Mouse (Mus musculus) ES-E14 (cell line): ENCODE results near the gene Cd47. TPM values are rescaled to one million over a fixed set of nuclear protein-coding genes. Genes with fewer than 3 reads are reported as not detected.

ENCODE experiments used
- DNase-seq: peaks from one replicate; pipeline ENCODE4 v3.0.0-alpha.2; 2013; ENCODE audit warnings: low read depth, low spot score
- H3K27ac ChIP-seq: 2 replicates; pipeline ENCODE4 v1.5.1; 2012; ENCODE audit warnings: low read depth, mild to moderate bottlenecking, low read length, moderate library complexity, mixed read lengths; ENCODE audit not compliant: poor library complexity, insufficient read depth, severe bottlenecking
- H3K36me3 ChIP-seq: 2 replicates; pipeline ENCODE4 v1.6.1; 2012; ENCODE audit warnings: mild to moderate bottlenecking, low read length, moderate library complexity, mixed read lengths; ENCODE audit not compliant: control insufficient read depth, poor library complexity, insufficient read depth, severe bottlenecking
- H3K4me1 ChIP-seq, 2 experiments: fragments of 150-350 bp in 1 of 2; sonication (generic) in 1 of 2; 2 replicates each; pipeline ENCODE4 v1.6.1; 2012; ENCODE audit warnings: low read length in 2 of 2, mild to moderate bottlenecking in 1 of 2, mixed read lengths in 1 of 2; ENCODE audit not compliant: control insufficient read depth in 2 of 2, insufficient read depth in 2 of 2, poor library complexity in 1 of 2
- H3K4me3 ChIP-seq, 2 experiments: fragments of 150-350 bp in 1 of 2; sonication (generic) in 1 of 2; 2 replicates each; pipeline ENCODE4 v1.5.1; 2012; ENCODE audit warnings: low read length in 2 of 2, low read depth in 1 of 2, mild to moderate bottlenecking in 1 of 2, mixed read lengths in 1 of 2; ENCODE audit not compliant: insufficient read depth in 1 of 2, poor library complexity in 1 of 2, severe bottlenecking in 1 of 2
- H3K9ac ChIP-seq: 2 replicates; pipeline ENCODE4 v1.6.1; 2012; ENCODE audit warnings: low read depth, mild to moderate bottlenecking, low read length, mixed read lengths; ENCODE audit not compliant: poor library complexity, insufficient read depth, severe bottlenecking
- H3K9me3 ChIP-seq: fragments of 150-350 bp; sonication (generic); 2 replicates; pipeline ENCODE4 v1.6.1; 2012; ENCODE audit warnings: low read depth, mild to moderate bottlenecking, low read length; ENCODE audit not compliant: control insufficient read depth, insufficient read depth
- CHD2 ChIP-seq: IDR thresholded peaks from 2 replicates; pipeline ENCODE4 v1.6.1; 2014; ENCODE audit warnings: mild to moderate bottlenecking, low read depth, low read length, inconsistent platforms
- HCFC1 ChIP-seq: IDR thresholded peaks from 2 replicates; pipeline ENCODE4 v1.6.1; 2012; ENCODE audit warnings: low read length, inconsistent platforms, borderline replicate concordance; ENCODE audit not compliant: insufficient read depth
- MAFK ChIP-seq: IDR thresholded peaks from 2 replicates; pipeline ENCODE4 v1.6.1; 2014; ENCODE audit warnings: mild to moderate bottlenecking, low read depth, low read length, inconsistent platforms; ENCODE audit not compliant: insufficient read depth
- ZC3H11A ChIP-seq: IDR thresholded peaks from 2 replicates; pipeline ENCODE4 v1.6.1; 2012; ENCODE audit warnings: low read depth, mild to moderate bottlenecking, inconsistent platforms, low read length, borderline replicate concordance
- ZNF384 ChIP-seq: IDR thresholded peaks from 2 replicates; pipeline ENCODE4 v1.6.1; 2012; ENCODE audit warnings: low read depth, low read length, inconsistent platforms
- in situ Hi-C, 2 experiments: fragments of 600-800 bp; cut with MboI; formaldehyde crosslinking; loops; one replicate each; pipeline ENCODE4 v1.15.1; 2025; ENCODE audit warnings: low sequenced_read_pairs in 2 of 2, inconsistent platforms in 1 of 2; ENCODE audit not compliant: unreplicated experiment in 2 of 2
- total RNA-seq: library from RNA; depleted of rRNA; stranded (reverse); fragments of 300-350 nt; gene quantifications from 2 replicates; pipeline ENCODE4 v1.2.3, GENCODE M21; 2012

Cd47 gene
- total RNA-seq, 1 experiment, result 16.0 TPM

- no peak overlapping the region for H3K4me3 ChIP-seq
- in situ Hi-C loops, result no loop called here
- no peaks in the 10 kb centered on the region for H3K36me3 ChIP-seq
- H3K27ac ChIP-seq, result no peak overlapping the region
- DNase-seq, result no peak
- TF ChIP-seq MAFK (no peak), ZC3H11A (no peak), HCFC1 (no peak), ZNF384 (no peak), CHD2 (no peak)
- no peak overlapping the region for H3K9ac ChIP-seq
- peaks cover 0 to 2% of the 10 kb centered on the region in 2 experiments; a peak in 1 of 4 replicates for H3K4me1 ChIP-seq
- no peaks in the 10 kb centered on the region for H3K9me3 ChIP-seq
These were observed 101.8 kb downstream of the Cd47 start for GRCm38 (mm10) chr16:49902083-49902482.

GRCm38 (mm10) chr16:49904248-49904930 is 104.1 kb downstream of the Cd47 start:
- Histone ChIP-seq H3K36me3 (no peaks in the 10 kb centered on the region), H3K9me3 (no peaks in the 10 kb centered on the region), H3K4me3 (no peak overlapping the region), H3K27ac (no peak overlapping the region), H3K4me1 (peaks cover 0 to 4% of the 10 kb centered on the region in 2 experiments; a peak in 1 of 4 replicates), H3K9ac (no peak overlapping the region)
- no peak for TF ChIP-seq ZC3H11A
- no peak for TF ChIP-seq MAFK
- TF ChIP-seq CHD2, result no peak
- no peak for TF ChIP-seq HCFC1
- no peak for TF ChIP-seq ZNF384
- no peak for DNase-seq
- in situ Hi-C loops, result no loop called here

GRCm38 (mm10) chr16:49905041-49905440 is 104.7 kb downstream of the Cd47 start:
- H3K9me3 ChIP-seq, result no peaks in the 10 kb centered on the region
- H3K4me3 ChIP-seq, result no peak overlapping the region
- no peak overlapping the region for H3K27ac ChIP-seq
- no peak for DNase-seq
- in situ Hi-C loops, result no loop called here
- no peak for TF ChIP-seq ZC3H11A
- no peaks in the 10 kb centered on the region for H3K36me3 ChIP-seq
- H3K4me1 ChIP-seq, result peaks cover 0 to 4% of the 10 kb centered on the region in 2 experiments; a peak in 1 of 4 replicates
- H3K9ac ChIP-seq, result no peak overlapping the region

- TF ChIP-seq ZNF384, result no peak
- no peak for TF ChIP-seq ZC3H11A
- TF ChIP-seq HCFC1, result no peak
- TF ChIP-seq MAFK, result no peak
- TF ChIP-seq CHD2, result no peak
- DNase-seq, result no peak
- Histone ChIP-seq H3K27ac (no peak overlapping the region), H3K4me1 (peaks cover 0 to 4% of the 10 kb centered on the region in 2 experiments; a peak in 1 of 4 replicates), H3K4me3 (no peak overlapping the region), H3K9ac (no peak overlapping the region), H3K36me3 (no peaks in the 10 kb centered on the region), H3K9me3 (no peaks in the 10 kb centered on the region)
- in situ Hi-C loops, result no loop called here
These were observed 105.3 kb downstream of the Cd47 start for GRCm38 (mm10) chr16:49905601-49906001.

- no peak for TF ChIP-seq CHD2
- TF ChIP-seq ZC3H11A, result no peak
- no peak for TF ChIP-seq MAFK
- TF ChIP-seq HCFC1, result no peak
- TF ChIP-seq ZNF384, result no peak
- Histone ChIP-seq H3K36me3 (no peaks in the 10 kb centered on the region), H3K9ac (no peak overlapping the region), H3K27ac (no peak overlapping the region), H3K4me1 (peaks cover 0 to 4% of the 10 kb centered on the region in 2 experiments; a peak in 1 of 4 replicates), H3K9me3 (no peaks in the 10 kb centered on the region), H3K4me3 (no peak overlapping the region)
- in situ Hi-C loops, result no loop called here
- DNase-seq, result no peak
These were observed 105.7 kb downstream of the Cd47 start for GRCm38 (mm10) chr16:49906066-49906465.
